Mouse (Mus musculus): Measurements from ENCODE around the gene Fgf18. TPM values are rescaled to one million over a fixed set of nuclear protein-coding genes. Genes with fewer than 3 reads are reported as not detected.

The Fgf18 gene
- total RNA-seq, 2 experiments from 2014 or later: 3.9 to 4.3 TPM

DNA sequence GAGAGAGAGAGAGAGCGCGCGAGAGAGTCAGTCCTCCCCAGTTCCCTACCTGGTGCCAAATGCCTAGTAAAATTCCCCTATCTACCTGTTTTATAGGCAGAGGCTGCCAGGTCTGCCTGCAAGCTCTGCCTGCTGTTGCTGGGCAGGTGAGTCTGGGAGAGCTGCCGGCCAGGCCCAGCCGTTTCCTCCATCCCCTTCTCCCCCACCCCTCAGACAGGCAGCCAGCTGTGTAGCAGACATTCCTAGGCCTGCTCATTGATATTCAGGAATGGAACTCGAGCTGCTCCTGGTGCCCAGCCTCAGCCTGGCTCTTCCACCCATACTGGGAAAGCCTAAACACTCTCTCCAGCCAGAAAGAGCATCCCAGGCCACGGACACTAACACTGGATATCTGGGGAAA is 69.2 kb downstream of the Fgf18 start:
- DNase-seq (ENCODE audit: extremely low spot score in 1 of 2, low spot score in 1 of 2): no peak

DNA sequence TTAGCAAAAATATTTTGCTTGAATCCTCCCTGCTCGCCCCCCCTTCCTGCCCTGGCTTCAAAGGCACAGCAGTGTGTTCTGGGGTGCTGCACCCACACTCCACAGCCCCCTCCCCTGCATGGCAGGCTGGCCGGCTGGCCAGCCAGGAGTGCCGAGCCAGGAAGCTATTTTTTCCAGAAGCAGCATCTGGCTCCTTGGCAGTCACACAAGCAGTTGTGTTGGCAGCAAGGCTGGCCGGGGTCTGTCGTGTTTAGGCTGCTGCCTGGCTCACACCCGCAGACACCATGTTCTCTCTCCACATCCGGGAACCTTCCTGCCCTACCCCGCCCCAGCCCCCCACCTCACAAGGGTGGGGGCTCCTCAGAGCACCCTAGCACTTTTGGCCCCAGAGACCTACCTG is 71.9 kb downstream of the Fgf18 start:
- no peak for DNase-seq (ENCODE audit: extremely low spot score in 1 of 2, low spot score in 1 of 2)

DNA sequence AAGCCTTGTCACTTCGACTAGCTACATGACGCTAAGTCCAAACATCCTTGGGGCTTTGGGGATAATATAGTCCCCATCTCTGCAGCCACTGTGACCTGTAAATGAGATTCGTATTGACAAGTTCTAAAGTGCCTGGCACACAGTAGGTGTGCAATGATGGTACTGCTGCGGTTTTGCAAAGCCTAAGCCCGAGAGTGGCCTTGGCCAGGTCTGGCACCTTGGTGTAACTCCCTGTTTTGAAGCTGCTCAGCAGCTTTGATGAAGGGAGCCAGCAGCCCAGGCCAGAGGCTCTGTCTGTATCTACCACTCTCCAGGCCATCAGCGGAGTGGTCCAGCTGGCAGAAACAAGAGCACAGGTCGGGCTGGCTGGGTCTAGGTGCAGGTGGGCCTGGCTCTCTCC is 72.7 kb downstream of the Fgf18 start:
- DNase-seq (ENCODE audit: extremely low spot score in 1 of 2, low spot score in 1 of 2): no peak

DNA sequence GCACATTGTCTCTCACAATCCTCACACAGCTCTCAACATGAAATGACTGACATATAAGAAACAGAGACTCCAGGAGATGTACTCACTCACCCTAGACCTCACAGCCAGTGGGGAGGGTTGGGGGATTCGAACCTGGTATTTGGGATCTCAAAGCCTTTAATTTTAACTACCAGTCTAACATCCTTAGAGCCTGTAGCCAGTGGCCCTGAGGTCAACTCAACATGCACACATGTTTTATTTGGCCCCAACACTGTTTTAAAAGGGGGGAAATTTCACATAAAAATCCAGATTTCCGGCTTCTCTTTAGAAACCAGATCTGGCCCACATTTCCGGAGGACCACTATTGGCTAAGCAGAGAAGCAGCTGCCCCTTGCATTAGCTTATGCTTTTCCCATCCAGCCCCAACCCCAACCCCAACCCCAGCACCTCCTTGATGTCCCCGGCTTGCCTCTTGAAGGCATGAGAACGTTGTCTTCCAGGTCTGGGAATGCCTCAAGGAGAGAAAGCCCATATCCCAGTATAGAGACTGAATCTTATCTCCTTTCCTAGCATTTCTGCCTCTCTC is 75.8 kb downstream of the Fgf18 start:
- DNase-seq (ENCODE audit: extremely low spot score in 1 of 2, low spot score in 1 of 2): no peak

DNA sequence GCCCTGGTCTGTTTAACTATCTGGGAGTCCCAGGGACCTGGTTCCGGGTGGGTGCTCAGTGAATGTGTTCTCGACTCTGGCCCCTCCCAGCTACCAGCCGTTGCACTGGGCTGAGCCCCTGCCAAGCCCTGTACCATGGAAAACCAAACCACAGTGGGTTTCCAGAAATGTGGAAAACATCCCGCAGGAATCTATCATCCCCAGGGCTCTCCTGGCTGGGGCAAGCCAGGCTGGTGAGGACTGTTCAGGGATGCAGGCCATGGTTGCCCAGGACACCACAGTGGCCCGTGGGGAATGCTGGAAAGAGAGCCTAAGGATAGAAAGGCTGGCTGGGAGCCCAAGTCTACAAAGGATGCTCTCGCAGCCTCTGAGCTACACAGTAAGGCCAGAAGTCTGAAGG is 76.7 kb downstream of the Fgf18 start:
- DNase-seq (ENCODE audit: extremely low spot score in 1 of 2, low spot score in 1 of 2): peak in 1 of 2 experiments; percentile 44

Other genes starting within 250 kb of the Fgf18 start
- gene Npm1, start 15.8 kb upstream of the Fgf18 start, total RNA-seq (2021): 100 to 1,000 TPM; 167 to 170 TPM
- not detected for gene Tlx3, start 56.2 kb upstream of the Fgf18 start, total RNA-seq (2021)
- gene Gm12117, start 129.3 kb upstream of the Fgf18 start, total RNA-seq (2021): not detected